Comparison of ENCODE assay signal across 10 mouse cellular contexts in the genomic region with DNA sequence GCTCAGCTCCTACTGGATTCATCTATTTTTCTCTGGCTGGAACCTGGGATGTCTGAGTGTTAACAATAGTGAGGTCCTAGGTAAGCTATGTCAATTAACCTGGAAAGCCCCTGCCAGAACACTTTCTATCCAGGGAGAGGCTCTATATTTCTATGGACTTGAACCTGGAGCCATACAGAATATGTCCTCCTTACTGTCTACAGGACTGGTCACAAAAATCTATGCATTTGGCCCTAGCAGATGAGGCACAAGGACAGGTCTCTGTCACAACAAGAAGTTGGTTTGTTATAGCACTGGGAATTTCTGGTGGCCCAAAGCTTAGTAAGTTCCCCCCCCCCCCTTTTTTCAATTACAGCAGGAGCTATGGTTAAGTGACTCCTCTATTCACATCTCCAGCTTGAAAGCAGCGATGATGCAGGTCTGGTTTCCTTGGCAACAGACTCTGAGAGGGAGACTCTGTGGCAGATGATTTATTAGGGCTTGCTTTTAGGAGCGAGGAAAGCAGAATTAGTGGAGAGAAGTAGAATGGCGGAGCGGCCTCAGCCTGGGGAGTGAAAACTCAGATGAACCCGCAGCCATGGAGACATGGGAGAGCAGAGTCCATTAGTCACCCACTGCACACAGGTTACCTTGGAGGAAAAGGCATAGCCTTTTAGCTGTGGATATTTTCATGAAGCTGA.
DNase-seq lines count a peak whose midpoint lies in the region; ATAC-seq and TF ChIP-seq lines count a peak whose summit lies in the region.
"Had no signal": no experiment of that assay in that cellular context is flagged by ENCODE, and none has a peak within 500 bp of the region (broad histone marks: within the 10 kb centered on the region; RNA-seq: fewer than 3 reads in every experiment).

No protein-coding gene starts in this region.

- H3K27me3 ChIP-seq in forebrain, embryonic 14.5 days (replicated peaks; ENCODE audit: control insufficient read depth, insufficient read depth, low read length), result no peaks in the 10 kb centered on the region
- H3K27me3 ChIP-seq in stomach, postnatal 0 days (ENCODE audit: control insufficient read depth, insufficient read depth, low read length), result no peaks in the 10 kb centered on the region
- H3K27me3 ChIP-seq: embryonic facial prominence, embryonic 13.5 days had no signal

- H3K9me3 ChIP-seq in forebrain, embryonic 14.5 days (replicated peaks; ENCODE audit: control insufficient read depth, low read length), result no peaks in the 10 kb centered on the region
- no peaks in the 10 kb centered on the region for H3K9me3 ChIP-seq in stomach, postnatal 0 days (ENCODE audit: control insufficient read depth, low read length)
- H3K9me3 ChIP-seq: embryonic facial prominence, embryonic 13.5 days had no signal

- DNase-seq in brain, embryonic 18.5 days (ENCODE audit: low read depth, low spot score), result peak; percentile 72
- DNase-seq in forebrain, embryonic 14.5 days (ENCODE audit: low spot score), result peak; percentile 91
- DNase-seq in layer of hippocampus, adult 9-11 months, result peak; percentile 70
- DNase-seq in neural tube, embryonic 10.5 days (ENCODE audit: extremely low spot score, low spot score), result peak; percentile 46
- no peak for DNase-seq in heart, postnatal 10 days
- DNase-seq in cerebellum, adult 9-11 months, result no peak
- DNase-seq in stomach, postnatal 0 days (ENCODE audit: low spot score), result no peak
- DNase-seq in adrenal gland, postnatal 25 days, result no peak

- H3K9ac ChIP-seq in forebrain, embryonic 14.5 days (ENCODE audit: low read length), result no peak overlapping the region
- H3K9ac ChIP-seq in stomach, postnatal 0 days (ENCODE audit: low read length), result no peak overlapping the region
- H3K9ac ChIP-seq: embryonic facial prominence, embryonic 13.5 days had no signal

- no peak overlapping the region for H3K4me3 ChIP-seq in forebrain, embryonic 14.5 days (ENCODE audit: low read depth, low read length)
- H3K4me3 ChIP-seq in stomach, postnatal 0 days (ENCODE audit: low read depth, low read length), result no peak overlapping the region
- H3K4me3 ChIP-seq: embryonic facial prominence, embryonic 13.5 days; myocyte had no signal

- H3K4me2 ChIP-seq in forebrain, embryonic 14.5 days (ENCODE audit: low read length), result peak overlapping the region; percentile 21; the same call in 1 of the 2 replicates
- no peak overlapping the region for H3K4me2 ChIP-seq in stomach, postnatal 0 days (replicated peaks; ENCODE audit: low read depth)
- H3K4me2 ChIP-seq: embryonic facial prominence, embryonic 13.5 days had no signal

- no peak for TF ChIP-seq EP300 in stomach, postnatal 0 days (optimal IDR thresholded peaks at IDR 0.05)

- TF ChIP-seq CTCF in stomach, postnatal 0 days (IDR thresholded peaks at IDR 0.05; ENCODE audit: low read depth), result no peak

- no peaks in the 10 kb centered on the region for H3K36me3 ChIP-seq in forebrain, embryonic 14.5 days (ENCODE audit: control insufficient read depth, insufficient read depth, low read length)
- H3K36me3 ChIP-seq in stomach, postnatal 0 days (ENCODE audit: control insufficient read depth, insufficient read depth, low read length), result no peaks in the 10 kb centered on the region
- H3K36me3 ChIP-seq: embryonic facial prominence, embryonic 13.5 days had no signal

- H3K4me1 ChIP-seq in forebrain, embryonic 14.5 days (ENCODE audit: control insufficient read depth, insufficient read depth, low read length), result peaks cover 5% of the 10 kb centered on the region; the same call in 1 of the 2 replicates
- no peaks in the 10 kb centered on the region for H3K4me1 ChIP-seq in stomach, postnatal 0 days (replicated peaks; ENCODE audit: control insufficient read depth, insufficient read depth)
- H3K4me1 ChIP-seq: embryonic facial prominence, embryonic 13.5 days had no signal

- 11% methylated on average over 5 of the region's 5 CpGs for WGBS in forebrain, embryonic 14.5 days
- WGBS in stomach, postnatal 0 days, result 21% methylated on average over 5 of the region's 5 CpGs

- peak; percentile 91 for ATAC-seq in forebrain, embryonic 14.5 days
- ATAC-seq in stomach, postnatal 0 days (ENCODE audit: low FRiP score, low TSS enrichment), result no peak

- peak overlapping the region; percentile 59; the same call in 1 of the 2 replicates for H3K27ac ChIP-seq in forebrain, embryonic 14.5 days (ENCODE audit: low read depth, low read length)
- H3K27ac ChIP-seq in stomach, postnatal 0 days (replicated peaks), result no peak overlapping the region
- H3K27ac ChIP-seq: embryonic facial prominence, embryonic 13.5 days had no signal

- intact Hi-C loops in heart, postnatal 10 days (cut with DNase I), result no loop called here

Comparison
In these comparisons a context has a peak if more than half of its experiments do, and no peak if none do; other contexts are left out.
1. DNase-seq: peak in brain, embryonic 18.5 days (single experiment), forebrain, embryonic 14.5 days (single experiment), layer of hippocampus, adult 9-11 months (single experiment) and neural tube, embryonic 10.5 days (single experiment); none in heart, postnatal 10 days (0 of 2), cerebellum, adult 9-11 months (single experiment), stomach, postnatal 0 days (single experiment) and adrenal gland, postnatal 25 days (single experiment).